Mouse (Mus musculus): ENCODE results near the gene Kmt2b. TPM values are rescaled to one million over a fixed set of nuclear protein-coding genes. Genes with fewer than 3 reads are reported as not detected.

Kmt2b gene
- polyA plus RNA-seq, 1 experiment from 2014 or later: 9.6 TPM

DNA sequence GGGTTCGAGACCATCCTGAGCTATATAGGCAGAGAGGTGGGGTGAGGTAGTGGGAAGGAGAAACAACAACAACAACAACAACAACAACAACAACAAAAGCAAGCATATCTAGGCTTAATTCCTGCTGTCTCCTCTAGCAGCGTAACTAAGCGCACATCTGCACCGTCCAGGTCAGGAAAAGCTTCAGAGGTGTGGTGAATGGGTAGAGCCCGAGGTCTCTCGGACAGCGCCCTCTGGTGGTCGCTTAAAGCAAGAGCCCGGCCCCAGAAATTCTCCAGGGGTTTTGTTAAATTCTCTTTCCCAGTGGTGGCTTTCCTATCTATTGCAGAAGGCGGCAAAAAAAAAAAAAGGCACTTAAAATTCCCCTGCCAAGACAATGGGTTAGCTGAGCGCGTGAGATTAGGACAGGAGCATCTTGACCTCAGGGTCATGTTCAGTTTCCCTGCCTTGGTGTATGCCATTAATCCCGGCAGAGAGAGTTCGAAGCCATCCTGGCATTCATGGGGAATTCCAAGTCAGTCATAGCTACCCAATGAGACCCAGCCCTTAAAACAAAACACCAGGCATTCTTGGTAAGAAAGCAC, 25.1 kb upstream of the Kmt2b start:
- H3K36me3 ChIP-seq: peaks cover 38% of the 10 kb centered on the region
- H3K9me3 ChIP-seq: no peaks in the 10 kb centered on the region
- H3K27me3 ChIP-seq (ENCODE audit: insufficient read depth, poor library complexity, severe bottlenecking): no peaks in the 10 kb centered on the region
- H3K4me3 ChIP-seq: no peak overlapping the region
- H3K4me1 ChIP-seq (replicated peaks): 0 out of 2 replicates have a peak, but pooled peaks cover 1% of the 10 kb centered on the region
- DNase-seq (ENCODE audit: low spot score): peak; percentile 62
- WGBS: 28% methylated on average over 14 of the region's 14 CpGs
- H3K27ac ChIP-seq: no peak overlapping the region

DNA sequence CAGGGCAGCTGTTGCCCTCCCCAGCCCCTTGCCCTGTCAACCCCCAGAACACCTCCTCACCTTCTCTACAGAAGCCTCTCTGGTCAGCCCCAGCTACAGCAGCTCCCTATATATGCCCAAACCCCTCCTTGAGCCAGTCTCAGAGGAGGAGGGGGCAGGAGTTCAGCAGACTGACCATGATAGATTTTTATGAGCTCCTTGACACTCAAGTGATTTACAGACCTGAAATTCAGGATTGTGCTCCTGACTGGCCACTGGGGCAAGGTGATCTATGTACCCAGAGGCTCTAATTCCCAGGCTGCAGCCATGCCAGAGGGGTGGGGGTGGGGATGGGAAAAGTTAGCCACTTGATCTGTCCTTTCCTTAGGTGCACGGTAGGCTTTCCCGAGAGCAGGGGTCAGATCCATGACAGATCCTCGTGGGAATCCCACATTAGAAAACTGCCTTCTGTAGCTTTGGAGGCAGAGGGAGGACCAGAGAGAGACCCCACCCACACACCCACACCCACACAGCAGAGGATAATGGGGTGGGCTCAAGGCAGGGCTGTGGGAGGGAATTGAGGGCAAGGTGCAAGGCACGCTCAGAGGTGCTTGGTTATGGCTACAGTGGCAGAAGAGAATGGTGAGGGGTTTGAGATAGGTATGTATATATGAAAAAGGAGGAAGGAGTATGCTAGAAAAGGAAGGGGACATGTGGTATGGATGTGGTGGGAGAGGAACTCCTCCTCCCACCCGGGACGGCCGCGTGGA, 24.3 kb upstream of the Kmt2b start, which contains the start of gene Upk1a:
Upk1a (minus strand) TSS at position 194 of the 749 bp plus-strand sequence.
- 78% methylated on average over 8 of the region's 8 CpGs for WGBS
- no peak within 1 kb of the TSS for H3K4me3 ChIP-seq

DNA sequence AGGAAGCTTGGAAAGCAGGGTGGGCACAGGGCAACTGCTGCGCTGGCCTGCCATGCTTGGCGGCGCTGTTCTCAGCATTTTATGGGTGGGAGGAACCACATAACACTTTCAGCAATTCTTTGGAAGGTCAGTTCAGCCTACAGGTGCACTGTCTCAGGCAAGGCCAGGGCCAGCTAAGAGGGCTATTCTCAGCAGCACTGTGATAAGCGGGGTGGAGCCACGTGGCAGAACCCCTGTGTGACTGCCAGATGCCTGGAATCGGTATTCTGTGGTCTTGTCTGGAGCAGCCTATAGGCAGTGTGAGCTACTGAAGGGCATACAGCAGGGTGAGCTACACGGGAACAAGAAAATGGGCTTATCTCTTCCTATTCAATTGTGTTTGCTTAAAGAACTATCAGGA, 21.5 kb upstream of the Kmt2b start:
- no peak for DNase-seq (ENCODE audit: low spot score)
- peaks cover 2% of the 10 kb centered on the region for H3K36me3 ChIP-seq
- no peaks in the 10 kb centered on the region for H3K27me3 ChIP-seq (ENCODE audit: insufficient read depth, poor library complexity, severe bottlenecking)
- 58% methylated on average over 7 of the region's 7 CpGs for WGBS
- H3K4me3 ChIP-seq: no peak overlapping the region
- 0 out of 2 replicates have a peak, but pooled peaks cover 6% of the 10 kb centered on the region for H3K4me1 ChIP-seq (replicated peaks)
- no peak overlapping the region for H3K27ac ChIP-seq
- H3K9me3 ChIP-seq: no peaks in the 10 kb centered on the region

More for the DNA sequence above, 24.3 kb upstream of the Kmt2b start, which contains the start of gene Upk1a:
- Histone ChIP-seq H3K9me3 (no peaks in the 10 kb centered on the region), H3K27ac (no peak within 1 kb of the TSS), H3K36me3 (peaks cover 30% of the 10 kb centered on the region), H3K4me1 (replicated peaks) (0 out of 2 replicates have a peak, but pooled peaks cover 6% of the 10 kb centered on the region), H3K27me3 (ENCODE audit: insufficient read depth, poor library complexity, severe bottlenecking) (no peaks in the 10 kb centered on the region)
- DNase-seq (ENCODE audit: low spot score): no peak

DNA sequence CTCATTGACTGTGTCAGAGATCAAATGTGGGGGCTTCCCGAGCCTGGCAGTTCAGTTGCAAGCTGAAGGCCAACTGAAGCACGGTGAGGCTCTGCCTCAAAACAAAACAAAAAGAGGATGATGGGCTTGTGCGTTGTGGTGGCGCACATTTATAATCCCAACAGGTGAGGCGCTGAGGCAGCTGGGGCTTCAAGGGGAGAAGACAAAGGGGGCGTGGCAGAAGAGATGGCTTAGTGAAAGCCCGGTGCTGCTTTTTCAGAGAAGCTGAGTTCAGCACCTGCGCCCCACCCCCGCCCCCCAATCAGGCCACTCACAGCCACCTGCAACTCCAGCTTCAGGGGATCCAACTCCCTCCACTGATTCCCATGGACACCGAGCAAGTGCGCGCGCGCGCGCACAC, 19.9 kb upstream of the Kmt2b start:
- no peak overlapping the region for H3K4me3 ChIP-seq
- DNase-seq (ENCODE audit: low spot score): no peak

DNA sequence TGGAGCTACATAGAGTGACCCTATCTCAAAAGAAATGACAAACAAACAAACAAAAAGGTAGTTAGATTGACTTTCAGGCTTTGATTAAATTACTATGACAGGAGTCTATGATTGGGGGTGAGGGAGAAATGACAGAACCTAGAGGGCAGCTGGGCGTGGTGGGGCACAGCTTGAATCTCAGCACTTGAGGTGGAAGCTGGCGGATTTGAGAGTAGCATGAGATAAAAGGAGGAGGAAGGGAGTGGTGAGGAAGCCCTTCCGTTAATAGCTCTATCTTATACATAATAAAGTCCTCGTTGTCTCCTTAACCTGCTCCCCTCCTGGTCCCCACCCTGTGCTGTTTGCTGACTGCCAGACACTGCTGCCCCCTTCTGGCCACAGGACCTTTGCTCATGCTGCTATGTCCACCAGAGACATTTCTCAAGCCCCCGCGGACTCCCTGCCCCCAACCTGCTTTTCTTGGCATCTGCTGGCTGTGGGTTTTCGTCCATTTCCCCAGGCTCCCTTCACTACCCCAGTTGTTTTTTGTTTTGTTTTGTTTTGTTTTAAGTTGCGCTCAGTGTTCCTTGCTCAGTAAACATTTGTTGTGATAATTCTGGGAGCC, 19.3 kb upstream of the Kmt2b start:
- no peaks in the 10 kb centered on the region for H3K27me3 ChIP-seq (ENCODE audit: insufficient read depth, poor library complexity, severe bottlenecking)
- DNase-seq (ENCODE audit: low spot score): peak; percentile 63
- WGBS: 36% methylated on average over 8 of the region's 8 CpGs
- H3K9me3 ChIP-seq: no peaks in the 10 kb centered on the region
- no peak overlapping the region for H3K27ac ChIP-seq
- H3K36me3 ChIP-seq: no peaks in the 10 kb centered on the region
- 0 out of 2 replicates have a peak, but pooled peaks cover 6% of the 10 kb centered on the region for H3K4me1 ChIP-seq (replicated peaks)
- H3K4me3 ChIP-seq: no peak overlapping the region

More for the DNA sequence above, 19.9 kb upstream of the Kmt2b start:
- H3K4me1 ChIP-seq (replicated peaks): 0 out of 2 replicates have a peak, but pooled peaks cover 6% of the 10 kb centered on the region
- no peaks in the 10 kb centered on the region for H3K36me3 ChIP-seq
- H3K9me3 ChIP-seq: no peaks in the 10 kb centered on the region
- 49% methylated on average over 16 of the region's 16 CpGs for WGBS
- no peaks in the 10 kb centered on the region for H3K27me3 ChIP-seq (ENCODE audit: insufficient read depth, poor library complexity, severe bottlenecking)
- no peak overlapping the region for H3K27ac ChIP-seq

DNA sequence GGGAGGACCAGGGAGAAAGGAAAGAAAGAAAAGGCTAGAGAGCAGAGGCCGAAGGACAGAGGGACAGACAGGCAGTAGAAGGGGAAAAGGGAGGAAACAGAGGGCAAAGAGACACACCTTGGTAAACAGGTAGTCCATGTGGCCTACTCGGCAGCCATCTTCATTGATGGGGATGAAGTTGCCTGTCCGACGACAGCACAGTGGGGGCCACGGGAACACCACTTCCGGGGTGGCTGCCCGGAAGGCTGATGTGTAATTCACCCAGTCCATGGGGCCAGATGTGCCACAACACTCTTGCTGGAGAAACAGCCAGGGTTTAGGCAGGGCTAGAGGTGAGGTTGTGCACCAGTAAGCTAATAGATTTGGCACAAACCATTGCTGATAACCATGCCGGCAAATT, 16.4 kb upstream of the Kmt2b start:
- no peak overlapping the region for H3K4me3 ChIP-seq
- peaks cover 15% of the 10 kb centered on the region for H3K4me1 ChIP-seq (replicated peaks)
- H3K27ac ChIP-seq: no peak overlapping the region
- no peaks in the 10 kb centered on the region for H3K27me3 ChIP-seq (ENCODE audit: insufficient read depth, poor library complexity, severe bottlenecking)
- H3K36me3 ChIP-seq: no peaks in the 10 kb centered on the region
- H3K9me3 ChIP-seq: no peaks in the 10 kb centered on the region
- no peak for DNase-seq (ENCODE audit: low spot score)
- WGBS: 88% methylated on average over 8 of the region's 8 CpGs

DNA sequence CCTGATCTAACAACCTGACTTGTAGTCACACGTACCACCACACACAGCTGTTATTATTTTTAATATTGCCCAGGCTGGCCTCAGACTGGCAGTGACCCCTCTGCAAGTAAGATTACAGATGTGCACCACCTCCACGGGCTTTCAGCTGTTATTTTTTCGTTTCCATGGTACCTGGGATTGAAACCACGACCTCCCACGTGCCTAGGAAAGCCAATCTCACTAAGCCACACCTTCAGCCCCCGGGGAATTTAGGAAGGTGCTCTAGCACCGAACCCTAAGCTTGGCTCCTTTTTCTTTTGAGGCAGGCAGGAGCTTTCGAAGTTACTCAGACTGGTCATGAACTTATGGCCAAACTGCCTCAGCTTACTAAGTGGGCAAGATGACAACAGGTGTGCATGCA, 15.9 kb upstream of the Kmt2b start:
- 64% methylated on average over 8 of the region's 8 CpGs for WGBS
- Histone ChIP-seq H3K36me3 (no peaks in the 10 kb centered on the region), H3K27me3 (ENCODE audit: insufficient read depth, poor library complexity, severe bottlenecking) (no peaks in the 10 kb centered on the region), H3K4me3 (no peak overlapping the region), H3K9me3 (no peaks in the 10 kb centered on the region), H3K27ac (no peak overlapping the region), H3K4me1 (replicated peaks) (peaks cover 19% of the 10 kb centered on the region)
- no peak for DNase-seq (ENCODE audit: low spot score)

DNA sequence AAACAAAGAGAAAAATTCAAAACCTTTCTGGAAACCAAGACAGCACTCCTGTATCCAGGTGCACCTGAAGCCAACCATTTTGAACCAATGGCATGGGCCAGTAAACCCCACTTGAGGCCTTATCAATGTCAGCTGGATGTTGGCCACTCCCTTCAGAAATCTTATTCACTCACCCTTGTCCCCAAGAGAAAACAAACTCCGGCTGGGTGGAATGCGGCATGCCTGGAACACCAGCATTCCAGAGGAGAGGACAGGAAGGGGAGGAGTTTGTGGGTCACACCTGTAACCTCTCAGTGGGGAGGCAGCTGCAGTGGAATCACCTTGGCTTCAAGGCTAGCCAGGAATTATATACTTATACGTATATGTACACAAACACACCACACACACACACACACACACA, 14.1 kb upstream of the Kmt2b start:
- no peak overlapping the region for H3K4me3 ChIP-seq
- H3K27ac ChIP-seq: no peak overlapping the region
- WGBS: 41% methylated on average over 3 of the region's 3 CpGs
- no peaks in the 10 kb centered on the region for H3K27me3 ChIP-seq (ENCODE audit: insufficient read depth, poor library complexity, severe bottlenecking)
- H3K9me3 ChIP-seq: no peaks in the 10 kb centered on the region
- peaks cover 14% of the 10 kb centered on the region for H3K4me1 ChIP-seq (replicated peaks)
- peak; percentile 20 for DNase-seq (ENCODE audit: low spot score)
- H3K36me3 ChIP-seq: no peaks in the 10 kb centered on the region

DNA sequence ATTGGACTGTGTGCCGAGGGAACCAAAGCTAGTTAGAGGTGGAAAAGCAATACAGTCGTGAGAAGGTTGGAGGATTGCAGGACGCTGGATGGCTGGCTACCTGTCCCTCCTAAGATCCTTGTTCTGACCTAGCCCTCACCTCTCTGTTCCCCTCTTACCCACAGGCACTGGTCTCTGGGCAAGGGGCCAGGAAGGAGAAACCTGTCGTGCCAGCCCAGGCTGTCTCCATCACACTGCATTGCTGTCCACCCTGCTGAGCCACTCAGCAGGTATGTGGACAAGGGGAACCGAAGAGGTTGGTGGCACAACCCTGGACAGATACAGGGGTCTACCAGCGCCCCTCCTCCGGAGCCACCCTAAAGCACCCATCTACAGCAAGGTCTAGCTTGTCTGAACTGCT, 12.1 kb upstream of the Kmt2b start:
- 80% methylated on average over 7 of the region's 7 CpGs for WGBS
- Histone ChIP-seq H3K36me3 (no peaks in the 10 kb centered on the region), H3K4me3 (no peak overlapping the region; the same call in 1 of the 2 replicates), H3K4me1 (replicated peaks) (peaks cover 14% of the 10 kb centered on the region), H3K27ac (no peak overlapping the region), H3K9me3 (no peaks in the 10 kb centered on the region), H3K27me3 (ENCODE audit: insufficient read depth, poor library complexity, severe bottlenecking) (no peaks in the 10 kb centered on the region)
- no peak for DNase-seq (ENCODE audit: low spot score)

DNA sequence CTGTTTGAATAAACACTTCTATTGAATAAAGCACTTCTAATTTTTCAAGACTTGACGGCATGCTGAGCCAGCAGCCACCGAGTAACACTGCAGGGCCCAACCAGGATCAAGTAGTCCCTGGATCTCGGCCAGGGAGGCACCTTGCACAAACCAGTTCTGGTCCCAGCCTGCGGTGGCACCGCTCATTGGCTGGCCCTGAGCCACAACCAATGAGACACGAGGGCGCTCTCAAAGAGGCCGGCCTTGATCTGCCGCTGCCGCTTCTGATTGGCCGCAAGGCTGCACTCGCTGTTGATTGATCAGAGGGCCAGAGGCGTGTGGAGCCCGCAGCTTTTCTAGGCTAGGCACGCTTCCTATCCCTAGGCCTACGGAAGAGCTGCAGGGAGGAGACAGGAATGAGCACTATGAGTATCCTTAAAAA, 11.4 kb upstream of the Kmt2b start:
- Histone ChIP-seq H3K27me3 (ENCODE audit: insufficient read depth, poor library complexity, severe bottlenecking) (no peaks in the 10 kb centered on the region), H3K27ac (no peak overlapping the region; the same call in 1 of the 2 replicates), H3K4me3 (peak overlapping the region; percentile 20), H3K4me1 (replicated peaks) (peaks cover 17% of the 10 kb centered on the region), H3K36me3 (no peaks in the 10 kb centered on the region), H3K9me3 (no peaks in the 10 kb centered on the region)
- 3% methylated on average over 16 of the region's 16 CpGs for WGBS
- peak; percentile 84 for DNase-seq (ENCODE audit: low spot score)

DNA sequence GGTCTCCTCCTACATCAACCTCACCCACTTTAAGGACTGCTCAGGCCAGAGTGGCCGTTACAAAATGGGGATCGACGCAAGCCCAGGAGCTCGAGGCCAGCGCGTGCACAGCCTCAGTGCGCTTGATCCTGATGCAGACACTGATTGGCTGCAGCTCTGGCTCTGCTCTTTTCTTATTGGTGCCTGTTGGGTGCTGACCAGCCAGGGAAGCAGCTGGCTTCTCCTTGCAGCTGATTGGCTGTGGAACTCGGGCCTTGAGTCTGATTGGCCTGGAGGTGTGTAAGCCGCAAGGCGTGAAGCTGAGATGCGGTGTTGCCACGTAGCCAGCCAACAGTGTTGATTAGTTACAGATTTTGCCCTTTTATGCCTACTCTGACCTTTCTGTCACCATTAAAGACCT, 10.3 kb upstream of the Kmt2b start, which contains the start of gene Zbtb32:
Zbtb32 (minus strand) TSS at position 124 of the 400 bp plus-strand sequence.
- Histone ChIP-seq H3K27me3 (ENCODE audit: insufficient read depth, poor library complexity, severe bottlenecking) (no peaks in the 10 kb centered on the region), H3K27ac (no peak within 1 kb of the TSS; the same call in 1 of the 2 replicates), H3K9me3 (no peaks in the 10 kb centered on the region), H3K36me3 (no peaks in the 10 kb centered on the region), H3K4me3 (peak within 1 kb of the TSS; percentile 20), H3K4me1 (replicated peaks) (peaks cover 20% of the 10 kb centered on the region)
- DNase-seq (ENCODE audit: low spot score): no peak
- WGBS: 94% methylated on average over 12 of the region's 12 CpGs

DNA sequence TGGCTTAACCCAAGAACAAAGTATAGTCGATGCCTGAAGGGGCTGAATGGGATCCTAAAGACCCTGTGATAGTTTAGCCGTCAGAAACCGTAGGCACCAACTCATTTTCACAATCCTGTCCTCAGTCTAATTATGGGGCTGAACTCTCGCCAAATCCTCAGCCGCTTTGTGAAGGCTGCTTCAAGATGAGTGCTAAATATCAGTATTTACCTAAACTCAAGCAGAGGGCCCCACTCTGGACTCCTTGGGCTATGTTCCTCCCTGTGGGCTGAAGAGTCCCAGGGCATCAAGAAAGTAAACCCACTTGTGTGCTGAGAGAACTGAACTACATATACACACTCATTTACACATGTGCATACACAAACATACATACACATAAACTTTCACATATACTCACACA, 8.3 kb upstream of the Kmt2b start:
- DNase-seq (ENCODE audit: low spot score): no peak
- H3K36me3 ChIP-seq: no peaks in the 10 kb centered on the region
- no peaks in the 10 kb centered on the region for H3K9me3 ChIP-seq
- H3K27me3 ChIP-seq (ENCODE audit: insufficient read depth, poor library complexity, severe bottlenecking): no peaks in the 10 kb centered on the region
- peaks cover 24% of the 10 kb centered on the region for H3K4me1 ChIP-seq (replicated peaks)
- 83% methylated on average over 5 of the region's 5 CpGs for WGBS
- H3K27ac ChIP-seq: no peak overlapping the region
- no peak overlapping the region for H3K4me3 ChIP-seq

DNA sequence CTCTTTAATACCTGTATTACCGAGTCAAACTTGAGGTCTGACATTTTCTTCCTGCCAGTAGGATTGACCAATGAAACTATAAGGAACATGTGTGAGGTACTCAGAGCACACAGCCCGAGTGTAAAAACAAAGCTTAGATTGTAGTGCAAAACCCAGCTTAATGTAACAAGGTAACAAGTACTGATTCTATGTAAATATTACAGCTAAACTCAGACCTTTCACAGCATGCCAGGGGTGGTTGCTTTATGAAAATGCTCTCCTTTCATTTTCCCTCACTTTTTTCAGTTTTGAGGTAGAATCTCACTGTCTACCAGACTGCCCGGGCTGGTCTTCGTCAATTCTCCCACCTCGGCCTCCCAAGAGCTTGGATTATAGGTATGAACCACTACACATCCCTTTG, 7.6 kb upstream of the Kmt2b start:
- peaks cover 24% of the 10 kb centered on the region for H3K4me1 ChIP-seq (replicated peaks)
- H3K27me3 ChIP-seq (ENCODE audit: insufficient read depth, poor library complexity, severe bottlenecking): no peaks in the 10 kb centered on the region
- no peak overlapping the region for H3K27ac ChIP-seq
- H3K36me3 ChIP-seq: no peaks in the 10 kb centered on the region
- DNase-seq (ENCODE audit: low spot score): no peak
- 84% methylated on average over 5 of the region's 5 CpGs for WGBS
- no peak overlapping the region for H3K4me3 ChIP-seq
- no peaks in the 10 kb centered on the region for H3K9me3 ChIP-seq
